Mouse (Mus musculus) heart, adult 2 months (tissue): ENCODE data around the gene Prpf4.

Source experiments
- CTCF ChIP-seq: fragments of 200-600 bp; IDR thresholded peaks from 2 replicates; pipeline ENCODE4 v1.8.1; 2022; ENCODE audit warnings: antibody characterized with exemption, mild to moderate bottlenecking, moderate library complexity
- POLR2A ChIP-seq: fragments of 200-500 bp; IDR thresholded peaks from 2 replicates; pipeline ENCODE4 v1.6.1; 2011; ENCODE audit warnings: mild to moderate bottlenecking, low read depth, low read length, control low read depth; ENCODE audit not compliant: insufficient read depth

DNA sequence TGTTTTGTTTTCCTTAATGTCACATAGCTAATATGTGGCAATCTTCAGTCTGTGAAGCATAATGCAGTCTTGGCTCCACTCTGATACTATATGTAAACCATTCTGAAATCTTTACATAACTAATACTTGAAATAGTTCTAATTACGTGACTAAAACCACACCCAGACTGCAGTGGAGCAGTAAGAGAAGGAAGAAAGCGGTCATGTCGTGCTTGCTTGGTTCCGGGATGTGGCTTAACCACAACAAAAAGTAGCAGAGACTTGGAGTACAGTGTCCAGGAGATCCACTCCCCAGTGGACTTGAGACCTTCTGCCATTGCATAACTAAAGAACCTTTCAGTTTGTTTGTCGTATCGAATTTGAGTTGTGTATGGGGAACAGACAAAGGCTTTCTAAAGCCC lies 41.0 kb upstream of the Prpf4 start:
- TF ChIP-seq POLR2A = no peak
- TF ChIP-seq CTCF = no peak
